Mouse (Mus musculus): Measurements from ENCODE around the gene Marc1. TPM values are rescaled to one million over a fixed set of nuclear protein-coding genes. Genes with fewer than 3 reads are reported as not detected.

Gene Marc1
- not detected in 2 replicates for polyA plus RNA-seq (2015; fragmentation: Nextera tagmentation; extraction: Ambion mirVana)

- H3K27ac ChIP-seq (replicated peaks), result no peak within 1 kb of the TSS
- peaks cover 5% of the 10 kb centered on the region; the same call in 1 of the 2 replicates for H3K36me3 ChIP-seq
- peak within 1 kb of the TSS; percentile 55 for H3K4me2 ChIP-seq (replicated peaks)
- 0 out of 2 replicates have a peak within 1 kb of the TSS, but pooled peaks have one; percentile 15 for H3K9ac ChIP-seq (replicated peaks)
- WGBS, result 7% methylated on average over 51 of the region's 52 CpGs
- peaks cover 7% of the 10 kb centered on the region for H3K4me1 ChIP-seq
- peak within 1 kb of the TSS; percentile 32 for H3K4me3 ChIP-seq
- no peaks in the 10 kb centered on the region for H3K9me3 ChIP-seq
- ATAC-seq (replicated peaks), result peak; percentile 43; the same call in 1 of the 2 replicates
- H3K27me3 ChIP-seq, result peaks cover 15% of the 10 kb centered on the region
These were observed at the start of gene Marc1 for GRCm38 (mm10) chr1:184810780-184811575. Gene Marc1, minus strand, starts transcription at chr1:184811313.

DNA sequence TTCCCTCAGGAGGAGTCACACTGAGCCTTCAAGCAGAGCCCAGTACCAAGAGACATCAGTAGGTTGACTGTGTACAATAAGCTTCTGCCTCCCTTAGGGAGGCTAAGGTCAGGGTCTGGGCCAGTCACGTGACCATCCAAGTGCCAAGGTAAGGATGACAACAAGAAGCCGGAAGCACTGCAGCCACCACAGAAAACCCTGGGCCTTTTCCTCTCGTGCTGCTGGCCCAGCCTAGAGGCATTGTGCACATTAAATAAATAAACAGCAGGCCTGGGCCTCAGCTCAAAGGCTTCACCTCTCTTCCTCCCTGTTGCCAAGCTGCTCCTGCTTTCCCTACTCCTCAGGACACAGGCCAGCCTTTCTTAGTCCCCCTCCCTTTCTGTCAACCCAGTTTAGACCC lies 49.2 kb upstream of the Marc1 start:
- 74% methylated on average over 3 of the region's 3 CpGs for WGBS
- Histone ChIP-seq H3K9me3 (no peaks in the 10 kb centered on the region), H3K4me1 (no peaks in the 10 kb centered on the region), H3K27ac (replicated peaks) (no peak overlapping the region), H3K4me3 (no peak overlapping the region), H3K9ac (replicated peaks) (no peak overlapping the region), H3K4me2 (replicated peaks) (no peak overlapping the region), H3K27me3 (no peaks in the 10 kb centered on the region), H3K36me3 (no peaks in the 10 kb centered on the region)
- ATAC-seq (replicated peaks), result no peak

- Histone ChIP-seq H3K4me2 (replicated peaks) (no peak overlapping the region), H3K9ac (replicated peaks) (no peak overlapping the region)
- WGBS, result 79% methylated on average over 1 of the region's 1 CpGs
These were observed 47.1 kb upstream of the Marc1 start for GRCm38 (mm10) chr1:184858253-184858652.

GRCm38 (mm10) chr1:184857216-184857615 lies 46.1 kb upstream of the Marc1 start:
- Histone ChIP-seq H3K27ac (replicated peaks) (no peak overlapping the region), H3K36me3 (no peaks in the 10 kb centered on the region), H3K4me2 (replicated peaks) (no peak overlapping the region), H3K9ac (replicated peaks) (no peak overlapping the region), H3K4me3 (no peak overlapping the region), H3K4me1 (peaks cover under 1% of the 10 kb centered on the region; the same call in 1 of the 2 replicates), H3K27me3 (no peaks in the 10 kb centered on the region), H3K9me3 (no peaks in the 10 kb centered on the region)
- no peak for ATAC-seq (replicated peaks)
- 88% methylated on average over 9 of the region's 9 CpGs for WGBS

More at GRCm38 (mm10) chr1:184858253-184858652, 47.1 kb upstream of the Marc1 start:
- Histone ChIP-seq H3K27me3 (no peaks in the 10 kb centered on the region), H3K4me1 (no peaks in the 10 kb centered on the region), H3K9me3 (no peaks in the 10 kb centered on the region), H3K27ac (replicated peaks) (no peak overlapping the region), H3K4me3 (no peak overlapping the region), H3K36me3 (no peaks in the 10 kb centered on the region)
- no peak for ATAC-seq (replicated peaks)

GRCm38 (mm10) chr1:184853922-184854321 lies 42.8 kb upstream of the Marc1 start:
- no peak overlapping the region for H3K27ac ChIP-seq (replicated peaks)
- H3K36me3 ChIP-seq, result no peaks in the 10 kb centered on the region
- WGBS, result 48% methylated on average over 3 of the region's 3 CpGs
- no peak for ATAC-seq (replicated peaks)
- H3K4me1 ChIP-seq, result peaks cover 5% of the 10 kb centered on the region
- no peaks in the 10 kb centered on the region for H3K9me3 ChIP-seq
- H3K4me2 ChIP-seq (replicated peaks), result no peak overlapping the region
- 0 out of 2 replicates have a peak, but pooled peaks cover 3% of the 10 kb centered on the region for H3K27me3 ChIP-seq
- H3K4me3 ChIP-seq, result no peak overlapping the region
- no peak overlapping the region for H3K9ac ChIP-seq (replicated peaks)

DNA sequence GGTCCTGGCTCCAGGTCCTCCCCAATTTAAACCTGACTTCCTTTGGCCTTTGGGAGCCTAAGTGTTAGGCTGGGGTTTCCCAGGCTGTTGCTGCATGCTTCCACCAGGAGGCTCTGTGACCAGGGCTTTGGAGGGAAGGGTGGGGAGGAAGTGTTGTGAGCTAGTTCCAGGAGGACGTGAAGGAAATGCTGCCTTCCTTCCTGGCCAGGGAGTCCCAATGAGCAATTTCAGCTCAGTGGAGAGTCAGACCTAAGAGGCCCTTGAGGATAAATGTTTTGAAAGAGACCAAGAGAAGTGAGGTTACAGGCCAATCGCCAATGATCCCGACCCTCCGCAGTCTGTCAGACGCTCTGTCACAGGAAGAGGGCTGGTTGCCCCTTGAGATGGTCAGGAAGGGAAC lies 42.2 kb upstream of the Marc1 start:
- 0 out of 2 replicates have a peak, but pooled peaks cover 3% of the 10 kb centered on the region for H3K27me3 ChIP-seq
- 0 out of 2 replicates have a peak overlapping the region, but pooled peaks have one; percentile 6 for H3K4me2 ChIP-seq (replicated peaks)
- H3K4me1 ChIP-seq, result peaks cover 5% of the 10 kb centered on the region
- H3K4me3 ChIP-seq, result no peak overlapping the region
- H3K9ac ChIP-seq (replicated peaks), result no peak overlapping the region
- no peaks in the 10 kb centered on the region for H3K9me3 ChIP-seq
- H3K27ac ChIP-seq (replicated peaks), result no peak overlapping the region
- 33% methylated on average over 5 of the region's 5 CpGs for WGBS
- no peaks in the 10 kb centered on the region for H3K36me3 ChIP-seq
- ATAC-seq (replicated peaks), result 0 out of 2 replicates have a peak, but pooled peaks have one; percentile 17

DNA sequence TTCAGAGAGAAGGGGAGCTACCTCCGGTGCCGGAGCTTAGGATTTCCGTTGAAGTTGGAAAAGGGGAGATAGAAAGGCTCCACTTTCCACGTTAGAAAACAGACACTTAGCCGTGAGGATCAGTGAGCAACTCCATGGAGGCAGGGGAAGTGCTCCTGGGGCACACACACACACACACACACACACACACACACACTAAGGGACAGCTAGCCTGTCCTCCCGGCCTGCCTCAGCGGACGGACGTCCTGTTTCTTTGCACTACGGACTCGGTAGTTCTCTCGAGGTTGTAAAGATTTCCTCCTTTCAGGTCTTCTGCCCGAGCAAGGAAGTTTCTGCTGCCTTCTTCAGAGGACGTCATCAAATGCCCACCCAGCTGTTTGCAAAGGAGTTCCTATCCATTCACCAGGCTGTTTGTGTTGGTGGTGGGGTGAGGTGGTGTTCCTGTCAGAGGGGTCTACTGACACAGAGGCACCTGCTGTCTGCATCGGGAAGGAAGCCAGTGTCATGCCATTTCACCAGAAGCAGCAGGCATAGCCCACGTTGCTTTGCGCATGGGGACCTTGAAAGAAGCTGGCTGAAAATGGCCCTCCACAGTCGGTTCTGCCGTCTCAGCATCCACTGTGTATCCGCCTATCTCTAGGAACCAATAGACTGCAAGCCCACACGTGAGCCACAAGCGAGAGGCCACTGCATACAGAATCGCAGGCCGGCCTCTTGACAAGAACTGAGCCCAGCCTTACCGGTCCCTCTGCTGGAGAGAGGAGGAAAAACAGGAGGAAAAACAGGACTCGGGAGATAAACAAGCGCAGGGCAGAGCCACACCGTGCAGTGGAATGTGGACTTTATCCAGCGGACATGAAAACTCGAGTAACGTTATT lies 40.9 kb upstream of the Marc1 start:
- peak; percentile 92 for ATAC-seq (replicated peaks)
- H3K27ac ChIP-seq (replicated peaks), result peak overlapping the region; percentile 25; the same call in 1 of the 2 replicates
- no peaks in the 10 kb centered on the region for H3K9me3 ChIP-seq
- peak overlapping the region; percentile 24 for H3K4me3 ChIP-seq
- H3K9ac ChIP-seq (replicated peaks), result 0 out of 2 replicates have a peak overlapping the region, but pooled peaks have one; percentile 12
- 18% methylated on average over 31 of the region's 31 CpGs for WGBS
- H3K4me2 ChIP-seq (replicated peaks), result peak overlapping the region; percentile 46
- H3K36me3 ChIP-seq, result no peaks in the 10 kb centered on the region
- 0 out of 2 replicates have a peak, but pooled peaks cover 6% of the 10 kb centered on the region for H3K27me3 ChIP-seq
- H3K4me1 ChIP-seq, result peaks cover 5% of the 10 kb centered on the region

GRCm38 (mm10) chr1:184851166-184851565 lies 40.1 kb upstream of the Marc1 start:
- no peak for ATAC-seq (replicated peaks)
- H3K4me2 ChIP-seq (replicated peaks), result no peak overlapping the region

DNA sequence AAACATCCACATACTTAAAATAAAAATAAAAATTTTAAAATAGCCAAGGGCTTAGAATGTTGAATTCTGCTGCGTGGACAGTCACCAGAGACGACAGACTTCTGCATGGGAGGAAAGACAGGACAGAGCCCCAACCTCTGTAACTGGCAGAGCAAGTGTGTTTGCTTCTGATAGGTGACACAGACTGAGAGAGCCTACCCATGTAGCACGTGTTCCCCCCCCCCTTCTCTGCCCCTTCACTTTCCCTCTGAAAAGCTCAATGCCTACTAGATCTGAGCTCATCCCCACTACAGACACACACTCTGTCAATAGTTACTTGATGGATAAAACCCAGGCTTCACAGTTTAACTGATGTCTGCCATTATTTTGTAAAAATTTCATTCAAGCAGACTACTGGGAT lies 35.9 kb upstream of the Marc1 start:
- H3K27ac ChIP-seq (replicated peaks), result no peak overlapping the region
- H3K4me1 ChIP-seq, result peaks cover 19% of the 10 kb centered on the region
- no peak overlapping the region for H3K4me3 ChIP-seq
- 0 out of 2 replicates have a peak, but pooled peaks cover 6% of the 10 kb centered on the region for H3K27me3 ChIP-seq
- no peak overlapping the region for H3K9ac ChIP-seq (replicated peaks)
- H3K36me3 ChIP-seq, result no peaks in the 10 kb centered on the region
- ATAC-seq (replicated peaks), result no peak
- WGBS, result 49% methylated on average over 3 of the region's 3 CpGs
- no peaks in the 10 kb centered on the region for H3K9me3 ChIP-seq
- H3K4me2 ChIP-seq (replicated peaks), result no peak overlapping the region

More at GRCm38 (mm10) chr1:184851166-184851565, 40.1 kb upstream of the Marc1 start:
- no peak overlapping the region for H3K4me3 ChIP-seq
- peaks cover 10% of the 10 kb centered on the region for H3K4me1 ChIP-seq
- H3K9ac ChIP-seq (replicated peaks), result no peak overlapping the region
- WGBS, result 42% methylated on average over 7 of the region's 7 CpGs
- H3K9me3 ChIP-seq, result no peaks in the 10 kb centered on the region
- no peaks in the 10 kb centered on the region for H3K36me3 ChIP-seq
- no peak overlapping the region for H3K27ac ChIP-seq (replicated peaks)
- 0 out of 2 replicates have a peak, but pooled peaks cover 6% of the 10 kb centered on the region for H3K27me3 ChIP-seq

GRCm38 (mm10) chr1:184846092-184846750 lies 35.1 kb upstream of the Marc1 start, which contains the start of gene Marc2:
Gene Marc2, minus strand, starts transcription at chr1:184846451.
- Histone ChIP-seq H3K4me3 (peak within 1 kb of the TSS; percentile 68), H3K36me3 (no peaks in the 10 kb centered on the region), H3K27ac (replicated peaks) (0 out of 2 replicates have a peak within 1 kb of the TSS, but pooled peaks have one; percentile 29), H3K27me3 (0 out of 2 replicates have a peak, but pooled peaks cover 6% of the 10 kb centered on the region), H3K9ac (replicated peaks) (peak within 1 kb of the TSS; percentile 60), H3K4me1 (peaks cover 17% of the 10 kb centered on the region), H3K9me3 (no peaks in the 10 kb centered on the region), H3K4me2 (replicated peaks) (peak within 1 kb of the TSS; percentile 77)
- 5% methylated on average over 18 of the region's 18 CpGs for WGBS
- ATAC-seq (replicated peaks), result no peak; the same call in 1 of the 2 replicates

Measured in forebrain, embryonic 15.5 days (tissue).